Mouse (Mus musculus) adrenal gland, adult 2 months (tissue): ENCODE results near the gene Nipal4. TPM values are rescaled to one million over a fixed set of nuclear protein-coding genes. Genes with fewer than 3 reads are reported as not detected.

Source experiments
- DNase-seq: peaks from one replicate; pipeline ENCODE4 v3.0.0; 2021
- microRNA-seq, 2 experiments: library from miRNA; unstranded; fragments of <30 nt; microRNA quantifications; one replicate each; pipeline ENCODE4 v1.2.0; 2021
- polyA plus RNA-seq: library from polyadenylated mRNA; depleted of rRNA; stranded (reverse); fragments of >200 nt; gene quantifications from 2 replicates; pipeline ENCODE4 v1.2.3, GENCODE M21; 2012; rRNA removed
- total RNA-seq, 2 experiments: library from RNA; stranded (reverse); gene quantifications; 2 replicates each; pipeline ENCODE4 v1.2.3; 2021

Gene Nipal4
- total and polyA plus RNA-seq, 3 experiments: 0.04 TPM; not detected in 2

DNA sequence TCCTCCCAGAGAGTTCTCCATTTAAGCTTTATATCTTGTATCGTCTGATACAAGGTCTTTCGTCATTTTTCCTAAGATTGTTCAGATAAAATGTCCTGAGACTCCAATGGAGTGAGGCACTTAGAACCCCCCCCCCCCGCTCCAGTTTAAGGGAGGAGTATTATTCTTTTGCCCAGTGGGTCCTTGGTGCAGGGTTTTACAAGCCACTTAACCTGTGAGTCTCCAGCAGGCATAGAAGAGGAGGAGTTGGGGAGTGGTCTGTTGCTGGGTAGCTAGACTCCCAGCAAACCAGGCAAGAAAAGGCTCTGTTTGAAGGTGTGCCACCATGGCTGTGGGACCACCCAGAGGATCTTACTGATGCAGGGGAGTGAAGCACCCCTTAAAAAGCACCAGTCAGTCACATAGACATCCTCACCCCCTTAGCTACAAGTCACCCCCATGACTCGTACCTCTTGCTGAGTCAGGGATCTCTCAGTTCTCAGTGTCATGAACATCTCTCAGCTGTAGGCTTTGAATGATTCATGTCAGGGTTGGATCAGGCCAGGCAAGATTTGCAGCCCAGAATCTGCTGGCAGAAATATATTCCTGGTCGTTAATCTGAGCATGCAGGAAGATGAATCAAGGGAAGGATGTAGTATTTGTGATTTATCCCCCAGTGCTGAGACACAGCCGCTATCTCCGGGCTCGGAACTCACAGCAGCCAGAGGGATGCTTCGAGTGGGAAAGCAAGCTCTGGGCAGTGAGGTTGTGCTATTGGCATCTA, 50.7 kb downstream of the Nipal4 start:
- peak; percentile 65 for DNase-seq

DNA sequence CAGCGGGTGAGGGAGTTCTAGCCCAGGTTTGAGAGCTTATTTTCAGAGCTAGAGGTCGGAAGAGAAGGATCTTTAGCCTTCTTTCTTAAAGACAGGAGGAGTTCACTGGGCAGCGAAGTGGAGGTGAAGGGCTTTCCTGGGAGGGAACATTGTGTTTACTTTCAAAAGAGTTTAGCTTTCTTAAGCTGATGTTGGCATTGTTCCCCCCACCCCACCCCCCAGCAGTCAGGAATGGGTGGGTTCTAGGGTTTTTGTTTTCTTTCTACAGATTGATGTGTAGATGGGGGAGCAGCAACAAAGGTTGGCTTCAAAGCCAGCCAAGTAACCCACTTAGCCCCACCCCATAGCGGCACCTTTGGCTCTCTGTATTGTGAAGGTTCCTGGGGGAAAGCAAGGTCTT, 51.3 kb downstream of the Nipal4 start:
- no peak for DNase-seq

DNA sequence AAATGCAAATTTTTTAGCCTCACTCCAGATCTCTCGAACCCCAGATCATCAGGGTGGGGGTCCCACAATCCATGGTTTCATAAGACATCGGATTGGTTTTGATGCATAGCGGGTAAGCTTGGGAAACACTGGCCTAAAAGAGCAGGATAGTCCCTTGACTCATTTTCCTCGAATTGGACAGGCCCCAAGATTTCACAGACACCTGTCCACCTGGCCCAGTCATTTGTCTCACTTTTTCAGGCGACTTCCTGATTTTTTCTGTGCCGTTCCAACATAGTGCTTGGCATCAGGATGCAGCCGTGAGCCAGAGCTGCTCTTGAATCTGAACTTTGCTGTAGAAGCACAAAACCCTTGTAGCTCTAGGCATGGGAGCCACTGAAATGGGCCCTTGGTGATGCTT, 52.1 kb downstream of the Nipal4 start:
- no peak for DNase-seq

DNA sequence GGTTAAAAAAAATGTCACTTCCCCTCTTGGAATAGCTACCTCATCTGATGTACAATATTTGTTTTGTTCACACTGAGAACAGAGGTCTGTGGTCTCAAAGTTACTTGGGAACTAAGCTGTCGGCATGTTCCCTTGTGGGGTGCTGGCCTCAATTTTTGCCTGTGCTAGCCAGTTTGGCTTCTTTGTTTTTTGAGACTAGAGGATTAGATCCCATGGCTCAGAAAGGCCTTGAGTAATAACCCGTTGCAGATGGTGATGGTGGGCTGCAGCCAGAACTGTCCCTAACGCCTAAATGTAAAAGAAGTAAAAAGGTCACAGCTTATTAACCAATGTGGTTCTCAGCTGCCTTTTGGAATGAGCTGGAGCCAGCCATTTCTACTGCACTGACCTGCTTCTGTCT, 53.1 kb downstream of the Nipal4 start:
- no peak for DNase-seq

DNA sequence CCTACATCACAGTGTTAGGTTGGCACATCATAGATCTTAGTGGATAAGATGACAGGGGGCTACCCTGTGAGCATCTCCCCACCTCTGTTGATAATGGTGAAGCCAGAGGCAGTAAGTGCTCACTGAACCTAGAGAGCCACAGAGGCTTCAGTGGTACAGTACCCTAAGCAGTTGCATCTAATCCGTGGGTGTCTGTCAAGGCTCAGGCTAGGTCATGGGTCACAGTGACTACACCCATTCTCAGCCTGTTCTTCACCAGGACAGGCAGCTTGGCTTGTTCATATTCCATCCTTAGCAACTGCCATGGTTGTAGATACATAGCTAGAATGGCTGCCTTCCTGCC, 55.4 kb downstream of the Nipal4 start:
- no peak for DNase-seq

DNA sequence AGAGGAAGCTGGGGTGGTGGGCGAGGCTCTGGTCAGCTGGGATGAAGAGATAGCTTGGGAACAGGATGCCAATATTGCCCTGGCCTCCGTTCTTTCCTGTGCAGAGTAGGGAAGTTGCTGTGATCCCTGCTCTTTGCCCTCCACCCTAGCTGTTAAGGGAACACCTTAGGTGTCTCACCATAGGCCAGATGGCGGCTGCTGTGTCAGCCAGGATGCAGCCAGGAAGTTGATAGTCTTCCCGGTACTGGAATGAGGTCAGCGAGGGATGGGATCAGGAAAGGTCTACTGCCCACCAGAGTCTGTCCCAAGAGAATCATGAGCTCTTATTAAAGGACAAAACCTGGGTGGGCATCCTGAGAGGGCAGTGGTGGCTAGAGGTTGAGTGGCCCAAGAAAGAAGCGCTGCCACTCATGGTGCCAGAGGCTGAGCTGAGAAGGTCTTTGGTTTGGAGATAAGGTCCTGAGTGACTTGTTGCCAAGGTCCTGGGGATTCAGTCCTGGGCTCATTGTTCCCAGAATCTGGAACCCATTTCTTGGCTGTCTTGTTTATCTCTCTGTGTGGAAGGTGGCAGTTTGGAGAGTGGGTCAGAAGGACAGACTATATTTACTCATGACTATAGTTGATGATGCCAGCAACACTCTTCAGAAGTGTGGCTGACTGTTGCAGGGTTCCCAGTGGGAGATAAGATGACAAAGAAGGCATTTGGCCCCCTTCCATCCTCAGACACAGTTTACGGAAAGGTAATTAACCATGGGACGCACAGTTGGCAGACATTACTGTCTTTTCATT, 56.0 kb downstream of the Nipal4 start:
- DNase-seq: no peak

DNA sequence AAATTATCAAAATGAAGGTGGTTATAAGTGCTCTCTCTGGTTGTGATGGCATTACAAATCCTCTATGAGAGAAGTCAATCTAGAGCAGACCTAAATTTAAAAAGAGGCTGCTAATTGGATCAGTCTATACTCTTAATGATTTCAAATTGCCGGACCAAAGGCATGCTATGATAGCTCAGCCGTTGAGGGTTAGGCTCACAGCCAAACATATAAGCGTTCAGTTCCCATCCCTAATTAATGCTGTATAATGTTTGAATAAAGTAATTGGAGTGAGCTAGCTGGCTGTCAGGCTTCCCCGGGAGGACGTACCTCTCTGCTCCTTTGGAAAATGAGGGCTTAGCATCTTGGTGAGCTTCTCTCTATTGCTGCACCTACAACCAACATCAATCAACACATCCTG, 57.1 kb downstream of the Nipal4 start:
- no peak for DNase-seq

DNA sequence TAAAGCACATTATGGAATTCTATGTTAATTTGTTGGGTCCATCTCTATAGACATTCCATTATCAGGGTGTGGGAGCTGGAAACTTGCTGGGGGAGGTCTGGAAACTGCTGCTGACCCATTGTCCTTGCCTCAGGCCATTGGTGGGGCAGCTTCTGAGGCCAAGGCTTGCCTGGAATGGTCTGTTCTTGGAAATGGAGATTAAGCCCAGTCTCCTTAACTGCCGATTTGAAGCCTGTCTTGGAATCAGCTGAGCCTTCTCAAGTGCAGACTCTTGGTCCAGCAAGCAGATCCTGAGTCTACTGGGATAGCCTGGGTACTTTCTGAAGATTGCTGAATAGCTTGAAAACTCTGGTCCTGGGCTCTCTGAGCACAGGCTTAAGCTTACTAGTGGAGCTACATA, 59.3 kb downstream of the Nipal4 start:
- no peak for DNase-seq

DNA sequence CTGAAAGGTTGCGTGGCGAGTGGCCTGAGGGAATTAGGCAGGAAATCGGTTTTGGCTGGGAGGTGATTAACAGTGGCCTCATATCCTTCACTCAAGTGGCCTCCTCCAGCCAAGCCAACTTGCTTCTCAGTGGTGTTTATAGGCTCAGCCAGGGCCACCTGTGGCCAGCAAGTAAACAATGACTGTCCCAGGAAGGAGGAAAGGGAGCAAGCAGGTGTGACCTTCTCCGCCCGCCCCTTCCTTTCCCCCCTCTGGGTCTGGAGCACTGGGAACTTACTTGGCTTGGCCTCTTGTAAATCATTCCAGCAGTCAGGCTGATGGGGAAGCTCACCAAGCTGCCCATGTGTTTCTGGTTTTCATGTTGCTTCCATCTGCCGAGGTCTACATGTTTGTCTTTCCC, 64.2 kb downstream of the Nipal4 start:
- no peak for DNase-seq

Small RNA genes lying within 50 kb of the gene (microRNA-seq; reads per million reads assigned to microRNA genes)
- gene Mir7239 (0 reads per million in 2 experiments), gene Mir8100 (0 reads per million in 2 experiments)

Other genes starting within 250 kb of the Nipal4 start
- gene Lsm11, start 221.6 kb downstream of the Nipal4 start, total RNA-seq: 10 to 100 TPM in 1 of 2 experiments, 1 to 10 TPM in 1; 7.0 to 19.1 TPM
- gene Lsm11, start 221.6 kb downstream of the Nipal4 start, polyA plus RNA-seq: 4.8 and 6.9 TPM in 2 replicates
- 10 to 100 TPM; 16.9 to 17.8 TPM for gene Thg1l, start 211.0 kb downstream of the Nipal4 start, total RNA-seq
- 3.4 and 4.6 TPM in 2 replicates for gene Thg1l, start 211.0 kb downstream of the Nipal4 start, polyA plus RNA-seq
- under 1 TPM; 0.14 to 0.28 TPM for gene Sox30, start 186.2 kb downstream of the Nipal4 start, total RNA-seq
- 0.21 and 0.25 TPM in 2 replicates for gene Sox30, start 186.2 kb downstream of the Nipal4 start, polyA plus RNA-seq
- gene Gm12166, start 114.2 kb downstream of the Nipal4 start, total RNA-seq: 1 to 10 TPM in 1 of 2 experiments, under 1 TPM in 1; 0.92 to 3.5 TPM
- 7.5 and 14.5 TPM in 2 replicates for gene Gm12166, start 114.2 kb downstream of the Nipal4 start, polyA plus RNA-seq
- gene Adam19, start 110.5 kb downstream of the Nipal4 start, total RNA-seq: 1 to 10 TPM; 2.6 to 6.7 TPM
- gene Adam19, start 110.5 kb downstream of the Nipal4 start, polyA plus RNA-seq: 2.9 and 3.8 TPM in 2 replicates
- gene Fndc9, start 69.0 kb upstream of the Nipal4 start, total RNA-seq: not detected
- gene Fndc9, start 69.0 kb upstream of the Nipal4 start, polyA plus RNA-seq: not detected in 2 replicates
- gene Cyfip2, start 146.4 kb upstream of the Nipal4 start, total RNA-seq: 10 to 100 TPM; 68.1 to 95.2 TPM
- 24.4 and 34.7 TPM in 2 replicates for gene Cyfip2, start 146.4 kb upstream of the Nipal4 start, polyA plus RNA-seq
- under 1 TPM; 0.17 to 0.28 TPM for gene Itk, start 223.0 kb upstream of the Nipal4 start, total RNA-seq
- gene Itk, start 223.0 kb upstream of the Nipal4 start, polyA plus RNA-seq: 0.03 and 0.11 TPM in 2 replicates
- gene Fam71b, start 230.1 kb upstream of the Nipal4 start, total RNA-seq: not detected
- not detected in 2 replicates for gene Fam71b, start 230.1 kb upstream of the Nipal4 start, polyA plus RNA-seq